Mouse (Mus musculus) CH12.LX (cell line): ENCODE data around the gene Cnn3. TPM values are rescaled to one million over a fixed set of nuclear protein-coding genes. Genes with fewer than 3 reads are reported as not detected.

Experiments used
- DNase-seq: peaks from one replicate; pipeline ENCODE4 v3.0.0-alpha.2; 2013; ENCODE audit errors: extremely low read depth
- H3K27ac ChIP-seq: 2 replicates; pipeline ENCODE4 v1.5.1; 2012; ENCODE audit warnings: low read depth, mild to moderate bottlenecking, control low read depth, moderate library complexity; ENCODE audit not compliant: insufficient read depth
- H3K27me3 ChIP-seq: replicated peaks from 2 replicates; pipeline ENCODE3; 2012; ENCODE audit warnings: inconsistent platforms
- H3K36me3 ChIP-seq, 2 experiments: replicated peaks in 1 of 2; 2 replicates each; pipeline versions ENCODE3 to v1.6.1; 2012; ENCODE audit warnings: inconsistent platforms in 1 of 2, low read length in 1 of 2, mild to moderate bottlenecking in 1 of 2, mixed read lengths in 1 of 2, moderate library complexity in 1 of 2; ENCODE audit not compliant: control insufficient read depth in 1 of 2, insufficient read depth in 1 of 2
- H3K4me1 ChIP-seq, 2 experiments: 2 replicates each; pipeline ENCODE4 v1.6.1; 2012; ENCODE audit warnings: inconsistent platforms in 1 of 2, moderate library complexity in 1 of 2; ENCODE audit not compliant: insufficient read depth in 2 of 2, control insufficient read depth in 1 of 2
- H3K4me2 ChIP-seq: 2 replicates; pipeline ENCODE4 v1.6.1; 2012; ENCODE audit warnings: low read depth, mild to moderate bottlenecking, control low read depth; ENCODE audit not compliant: poor library complexity, insufficient read depth, severe bottlenecking
- H3K4me3 ChIP-seq, 3 experiments: fragments of 150-350 bp in 1 of 3; sonication (generic) in 1 of 3; replicated peaks in 1 of 3; 2 replicates each; pipeline versions ENCODE3 to v1.5.1; 2011 to 2012; ENCODE audit warnings: low read depth in 2 of 3, low read length in 2 of 3, mild to moderate bottlenecking in 2 of 3, moderate library complexity in 2 of 3, control low read depth in 1 of 3, improper control_type of control experiment in 1 of 3, inconsistent platforms in 1 of 3, mixed read lengths in 1 of 3; ENCODE audit not compliant: poor library complexity in 1 of 3
- H3K79me2 ChIP-seq: replicated peaks from 2 replicates; pipeline ENCODE4 v1.6.1; 2012; ENCODE audit warnings: mild to moderate bottlenecking, moderate library complexity; ENCODE audit not compliant: control insufficient read depth, poor library complexity, insufficient read depth, severe bottlenecking; ENCODE audit errors: extremely low read depth
- H3K9ac ChIP-seq: 2 replicates; pipeline ENCODE4 v1.6.1; 2012; ENCODE audit warnings: low read depth, mild to moderate bottlenecking, control low read depth, moderate library complexity; ENCODE audit not compliant: insufficient read depth
- H3K9me3 ChIP-seq: replicated peaks from 2 replicates; pipeline ENCODE3; 2012; ENCODE audit warnings: low read length, inconsistent platforms, mixed read lengths
- CHD2 ChIP-seq: IDR thresholded peaks from 2 replicates; pipeline ENCODE4 v1.6.1; 2011; ENCODE audit warnings: low read length, improper control_type of control experiment
- CTCF ChIP-seq, 2 experiments: IDR thresholded peaks in 1 of 2; conservative IDR thresholded peaks in 1 of 2; 2 replicates each; pipeline ENCODE4 v1.5.1; 2011 to 2012; ENCODE audit warnings: low read depth in 2 of 2, low read length in 2 of 2, improper control_type of control experiment in 1 of 2, inconsistent platforms in 1 of 2, mild to moderate bottlenecking in 1 of 2, moderate library complexity in 1 of 2
- EP300 ChIP-seq: IDR thresholded peaks from 2 replicates; pipeline ENCODE4 v1.6.1; 2011; ENCODE audit warnings: low read length, improper control_type of control experiment
- ETS1 ChIP-seq: conservative IDR thresholded peaks from 2 replicates; pipeline ENCODE4 v1.6.1; 2012; ENCODE audit warnings: low read depth, mild to moderate bottlenecking, inconsistent platforms, low read length, improper control_type of control experiment, moderate library complexity
- GABPA ChIP-seq: IDR thresholded peaks from 2 replicates; pipeline ENCODE4 v1.6.1; 2012; ENCODE audit warnings: low read depth, low read length, improper control_type of control experiment, inconsistent platforms; ENCODE audit not compliant: insufficient replicate concordance
- JUN ChIP-seq: IDR thresholded peaks from 2 replicates; pipeline ENCODE4 v1.6.1; 2011; ENCODE audit warnings: low read depth, mild to moderate bottlenecking, low read length, improper control_type of control experiment, moderate library complexity; ENCODE audit not compliant: insufficient read depth
- MAX ChIP-seq: IDR thresholded peaks from 2 replicates; pipeline ENCODE4 v1.6.1; 2011; ENCODE audit warnings: low read length, improper control_type of control experiment
- MEF2A ChIP-seq: IDR thresholded peaks from 2 replicates; pipeline ENCODE4 v1.6.1; 2014; ENCODE audit warnings: low read depth, mild to moderate bottlenecking, inconsistent platforms, low read length, improper control_type of control experiment, borderline replicate concordance
- NELFE ChIP-seq: IDR thresholded peaks from 2 replicates; pipeline ENCODE4 v1.6.1; 2011; ENCODE audit warnings: low read depth, low read length, improper control_type of control experiment
- NRF1 ChIP-seq: IDR thresholded peaks from 2 replicates; pipeline ENCODE4 v1.6.1; 2014; ENCODE audit warnings: low read depth, mild to moderate bottlenecking, inconsistent platforms, low read length, improper control_type of control experiment, moderate library complexity
- PAX5 ChIP-seq: IDR thresholded peaks from 2 replicates; pipeline ENCODE4 v1.6.1; 2012; ENCODE audit warnings: low read length, inconsistent platforms, mixed read lengths
- RAD21 ChIP-seq: IDR thresholded peaks from 2 replicates; pipeline ENCODE4 v1.6.1; 2011; ENCODE audit warnings: low read depth, mild to moderate bottlenecking, low read length, improper control_type of control experiment, moderate library complexity
- SMC3 ChIP-seq: IDR thresholded peaks from 2 replicates; pipeline ENCODE4 v1.6.1; 2011; ENCODE audit warnings: low read depth, low read length, improper control_type of control experiment
- TBP ChIP-seq: conservative IDR thresholded peaks from 2 replicates; pipeline ENCODE4 v1.6.1; 2011; ENCODE audit warnings: low read depth, low read length, improper control_type of control experiment
- USF1 ChIP-seq: IDR thresholded peaks from 2 replicates; pipeline ENCODE4 v1.6.1; 2014; ENCODE audit warnings: low read depth, mild to moderate bottlenecking, inconsistent platforms, low read length, improper control_type of control experiment
- ZC3H11A ChIP-seq: IDR thresholded peaks from 2 replicates; pipeline ENCODE4 v1.6.1; 2012; ENCODE audit warnings: low read depth, mild to moderate bottlenecking, inconsistent platforms, low read length, improper control_type of control experiment
- dilution Hi-C: fragments of 300-500 bp; cut with MboI; formaldehyde crosslinking; loops from 2 replicates; pipeline ENCODE4 v1.14.3; 2020; ENCODE audit warnings: low sequenced_read_pairs; ENCODE audit not compliant: extremely low pct_unique_long_range_greater_than_20kb, extremely low pct_ligation_motif_present
- in situ Hi-C: fragments of 300-500 bp; cut with MboI; formaldehyde crosslinking; loops from 3 replicates; pipeline ENCODE4 v1.14.3; 2019; ENCODE audit warnings: low sequenced_read_pairs, low pct_ligation_motif_present, low pct_unique_long_range_greater_than_20kb, mixed read lengths
- polyA plus RNA-seq: library from polyadenylated mRNA; unstranded; fragments of >175 nt; gene quantifications from 2 replicates; pipeline ENCODE4 v1.2.1, GENCODE M21; 2012; ENCODE audit warnings: low read depth; ENCODE audit not compliant: insufficient read length
- total RNA-seq, 2 experiments: library from RNA; depleted of rRNA; stranded (reverse); fragments of 300-350 nt in 1 of 2; fragments of >200 nt in 1 of 2; gene quantifications; 2 replicates each; pipeline ENCODE4 v1.2.3; 2012 to 2014

The Cnn3 gene
- total and polyA plus RNA-seq, 3 experiments, result 12.5 to 58.5 (median 46.4) TPM

DNA sequence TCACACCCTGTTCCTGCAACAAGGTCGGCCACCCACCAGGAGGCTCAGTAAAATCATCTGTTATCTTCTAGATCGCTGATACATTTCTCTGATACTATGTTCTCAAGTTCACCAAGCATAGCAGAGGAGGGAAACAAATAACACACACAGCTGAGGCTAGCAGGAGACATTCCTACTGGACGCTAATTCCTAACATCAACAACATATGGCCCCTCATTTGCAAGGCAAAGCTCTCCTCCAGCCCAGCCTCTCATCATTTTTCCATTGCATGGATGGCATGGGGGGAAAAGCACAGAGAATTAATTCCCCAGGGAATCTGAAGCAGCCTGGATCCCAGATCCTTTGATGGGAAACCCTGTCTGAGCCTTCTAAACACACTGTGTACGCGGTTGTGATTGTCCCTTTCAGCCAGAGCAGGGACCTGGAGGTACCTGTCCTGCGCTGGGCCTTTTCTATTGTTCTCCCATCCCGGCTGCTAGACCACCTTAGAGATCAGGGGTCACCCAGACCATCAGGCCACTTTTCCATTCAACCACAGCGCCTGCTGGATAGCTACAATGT is 78.7 kb downstream of the Cnn3 start:
- dilution Hi-C loops, result no loop called here
- Histone ChIP-seq H3K4me2 (no peak overlapping the region), H3K9ac (no peak overlapping the region), H3K36me3 (no peaks in the 10 kb centered on the region), H3K79me2 (no peaks in the 10 kb centered on the region), H3K4me3 (no peak overlapping the region), H3K9me3 (no peaks in the 10 kb centered on the region), H3K4me1 (no peaks in the 10 kb centered on the region)
- in situ Hi-C loops, result loop anchor here (5.0 kb wide), 1 partner anchor 198 kb away; no protein-coding TSS in a partner anchor
- DNase-seq, result no peak
- TF ChIP-seq NELFE, result no peak
- TF ChIP-seq PAX5, result no peak
- no peak for TF ChIP-seq ETS1
- no peak for TF ChIP-seq CHD2
- no peak for TF ChIP-seq ZC3H11A
- TF ChIP-seq EP300, result no peak
- no peak for TF ChIP-seq RAD21
- no peak for TF ChIP-seq MEF2A
- TF ChIP-seq SMC3, result no peak
- no peak for TF ChIP-seq MAX
- TF ChIP-seq, all 38 proteins: peak for 0
- H3K27ac ChIP-seq, result no peak overlapping the region
- H3K27me3 ChIP-seq, result no peaks in the 10 kb centered on the region

DNA sequence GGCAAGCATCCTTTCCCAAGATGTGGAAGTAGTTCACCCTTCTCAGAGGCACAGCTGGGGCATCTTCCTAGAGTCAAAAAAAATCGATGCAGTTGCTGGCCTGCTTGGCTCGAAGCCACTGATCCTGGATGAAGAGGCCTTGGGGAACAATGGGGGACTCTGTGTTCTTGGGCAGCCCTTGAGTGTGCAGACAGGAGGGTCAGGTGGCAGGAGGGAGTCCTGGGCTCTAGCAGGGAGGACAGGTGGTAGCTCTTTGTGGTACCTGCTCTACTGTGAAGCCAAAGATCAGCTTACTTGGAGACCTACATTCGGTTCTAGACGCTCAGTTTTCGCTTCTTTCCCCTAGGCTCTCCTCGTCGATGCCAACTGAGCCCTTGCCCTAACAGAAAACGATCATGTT is 79.9 kb downstream of the Cnn3 start:
- Histone ChIP-seq H3K4me1 (no peaks in the 10 kb centered on the region), H3K36me3 (no peaks in the 10 kb centered on the region), H3K79me2 (no peaks in the 10 kb centered on the region), H3K27ac (no peak overlapping the region), H3K27me3 (no peaks in the 10 kb centered on the region), H3K4me2 (no peak overlapping the region), H3K9ac (no peak overlapping the region), H3K9me3 (no peaks in the 10 kb centered on the region), H3K4me3 (no peak overlapping the region)
- in situ Hi-C loops, result no loop called here
- dilution Hi-C loops, result no loop called here
- no peak for DNase-seq
- TF ChIP-seq PAX5 (no peak), TBP (no peak), NRF1 (no peak), CTCF (conservative IDR thresholded peaks at IDR 0.05 in 1 of 2, IDR thresholded peaks at IDR 0.05 in 1 of 2; ENCODE audit: low read depth in 2 of 2, low read length in 2 of 2) (no peak), GABPA (no peak), EP300 (no peak), USF1 (no peak), JUN (no peak)
